Mouse (Mus musculus) embryonic facial prominence, embryonic 15.5 days (tissue): Measurements from ENCODE around the gene Krtap1-5. TPM values are rescaled to one million over a fixed set of nuclear protein-coding genes. Genes with fewer than 3 reads are reported as not detected.

Source experiments
- ATAC-seq: fragments of 200-750 bp; cut with Nextera tagmentation; 2 replicates; pipeline ENCODE4 v1.8.0; 2017; ENCODE audit warnings: low read depth, moderate TSS enrichment; ENCODE audit not compliant: insufficient number of reproducible peaks, low FRiP score, low TSS enrichment
- H3K27ac ChIP-seq: fragments of 300-500 bp; sonication (generic); replicated peaks from 2 replicates; pipeline ENCODE4 v1.5.1; 2015; ENCODE audit warnings: mild to moderate bottlenecking, inconsistent platforms
- H3K27me3 ChIP-seq: fragments of 300-500 bp; sonication (generic); 2 replicates; pipeline ENCODE4 v1.6.1; 2015; ENCODE audit warnings: inconsistent platforms
- H3K36me3 ChIP-seq: fragments of 300-500 bp; sonication (generic); 2 replicates; pipeline ENCODE4 v1.6.1; 2015; ENCODE audit warnings: mild to moderate bottlenecking, inconsistent platforms
- H3K4me1 ChIP-seq: fragments of 300-500 bp; sonication (generic); 2 replicates; pipeline ENCODE4 v1.6.1; 2015; ENCODE audit warnings: inconsistent platforms
- H3K4me2 ChIP-seq: fragments of 300-500 bp; sonication (generic); replicated peaks from 2 replicates; pipeline ENCODE4 v1.6.1; 2015; ENCODE audit warnings: mild to moderate bottlenecking, inconsistent platforms
- H3K4me3 ChIP-seq: fragments of 300-500 bp; sonication (generic); replicated peaks from 2 replicates; pipeline ENCODE4 v1.5.1; 2015; ENCODE audit warnings: mild to moderate bottlenecking, inconsistent platforms
- H3K9ac ChIP-seq: fragments of 300-500 bp; sonication (generic); 2 replicates; pipeline ENCODE4 v1.6.1; 2015; ENCODE audit warnings: inconsistent platforms
- H3K9me3 ChIP-seq: fragments of 300-500 bp; sonication (generic); replicated peaks from 2 replicates; pipeline ENCODE4 v1.6.1; 2016; ENCODE audit warnings: inconsistent platforms
- WGBS: fragments of 180-500 bp; shearing (Covaris S2); methylation state at CpG from one replicate; pipeline ENCODE4 v1.1.7; 2015; 5-methylcytosine and 5-hydroxymethylcytosine counted together
- polyA plus RNA-seq: library from polyadenylated mRNA; unstranded; fragments of >200 nt; fragmentation: Nextera tagmentation; extraction: Ambion mirVana; gene quantifications from 2 replicates; pipeline ENCODE4 v1.2.1, GENCODE M21; 2015

Gene Krtap1-5
- polyA plus RNA-seq, 1 experiment from 2014 or later, result 3.7 TPM

DNA sequence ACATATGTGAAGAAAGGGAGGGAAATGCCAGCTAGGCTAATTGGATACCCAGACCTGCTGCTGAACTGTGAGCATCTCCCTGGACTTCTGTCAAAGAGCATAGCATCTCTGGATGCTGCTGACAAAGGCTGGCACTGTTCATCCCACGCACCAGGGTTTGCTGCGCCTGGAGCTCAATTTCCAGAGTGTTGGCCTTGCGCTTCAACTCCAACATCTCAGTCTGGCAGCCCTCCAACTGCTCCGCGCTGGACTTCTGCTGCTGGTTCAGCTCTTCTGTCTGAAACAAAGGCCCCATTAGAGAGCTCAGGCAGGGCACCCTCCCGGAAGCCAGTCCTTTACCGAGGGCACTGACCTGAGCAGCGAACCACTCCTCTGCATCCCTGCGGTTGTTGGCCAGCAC is 41.1 kb downstream of the Krtap1-5 start:
- H3K4me3 ChIP-seq, result no peak overlapping the region
- no peak for ATAC-seq
- no peaks in the 10 kb centered on the region for H3K4me1 ChIP-seq
- WGBS, result 47% methylated on average over 9 of the region's 9 CpGs
- H3K36me3 ChIP-seq, result no peaks in the 10 kb centered on the region
- no peaks in the 10 kb centered on the region for H3K27me3 ChIP-seq
- no peak overlapping the region for H3K4me2 ChIP-seq
- no peak overlapping the region for H3K27ac ChIP-seq
- H3K9ac ChIP-seq, result no peak overlapping the region
- no peaks in the 10 kb centered on the region for H3K9me3 ChIP-seq

Other genes starting within 250 kb of the Krtap1-5 start
- gene Krt26, start 243.1 kb downstream of the Krtap1-5 start, polyA plus RNA-seq, result 1.6 and 1.7 TPM in 2 replicates
- 44.9 and 72.2 TPM in 2 replicates for gene Krt27, start 229.9 kb downstream of the Krtap1-5 start, polyA plus RNA-seq
- 19.5 and 36.8 TPM in 2 replicates for gene Krt28, start 206.1 kb downstream of the Krtap1-5 start, polyA plus RNA-seq
- 506 and 568 TPM in 2 replicates for gene Krt10, start 191.7 kb downstream of the Krtap1-5 start, polyA plus RNA-seq
- gene Krt12, start 158.8 kb downstream of the Krtap1-5 start, polyA plus RNA-seq, result 0.24 and 0.88 TPM in 2 replicates
- 0.55 and 0.58 TPM in 2 replicates for gene Krt20, start 142.9 kb downstream of the Krtap1-5 start, polyA plus RNA-seq
- 37.0 and 46.2 TPM in 2 replicates for gene Krt23, start 87.9 kb downstream of the Krtap1-5 start, polyA plus RNA-seq
- gene Krt39, start 59.7 kb downstream of the Krtap1-5 start, polyA plus RNA-seq, result 0.16 and 0.35 TPM in 2 replicates
- gene Krt40, start 37.9 kb downstream of the Krtap1-5 start, polyA plus RNA-seq, result 0.81 and 1.5 TPM in 2 replicates
- gene Krtap3-3, start 30.2 kb downstream of the Krtap1-5 start, polyA plus RNA-seq, result 9.5 and 12.3 TPM in 2 replicates
- 2.8 and 2.9 TPM in 2 replicates for gene Krtap3-2, start 24.2 kb downstream of the Krtap1-5 start, polyA plus RNA-seq
- 1.2 TPM in 1 of 2 replicates, not detected in the other for gene Gm11939, start 21.6 kb downstream of the Krtap1-5 start, polyA plus RNA-seq
- gene Krtap3-1, start 14.4 kb downstream of the Krtap1-5 start, polyA plus RNA-seq, result 5.7 and 13.1 TPM in 2 replicates
- 2.0 and 2.2 TPM in 2 replicates for gene Krtap1-4, start 2.6 kb upstream of the Krtap1-5 start, polyA plus RNA-seq
- 1.5 and 2.0 TPM in 2 replicates for gene Krtap1-3, start 10.3 kb upstream of the Krtap1-5 start, polyA plus RNA-seq
- gene Krtap9-3, start 17.1 kb upstream of the Krtap1-5 start, polyA plus RNA-seq, result 2.8 and 5.7 TPM in 2 replicates
- 4.5 and 7.3 TPM in 2 replicates for gene Gm11938, start 22.3 kb upstream of the Krtap1-5 start, polyA plus RNA-seq
- 4.7 and 7.0 TPM in 2 replicates for gene Gm11937, start 29.2 kb upstream of the Krtap1-5 start, polyA plus RNA-seq
- gene Krtap2-4, start 33.8 kb upstream of the Krtap1-5 start, polyA plus RNA-seq, result 2.0 and 4.2 TPM in 2 replicates
- 3.9 and 5.1 TPM in 2 replicates for gene Gm11562, start 39.4 kb upstream of the Krtap1-5 start, polyA plus RNA-seq
- 1.7 and 2.2 TPM in 2 replicates for gene Krtap4-1, start 47.2 kb upstream of the Krtap1-5 start, polyA plus RNA-seq
- 1.6 and 3.2 TPM in 2 replicates for gene Krtap4-2, start 54.1 kb upstream of the Krtap1-5 start, polyA plus RNA-seq
- gene Krtap4-7, start 63.1 kb upstream of the Krtap1-5 start, polyA plus RNA-seq, result 2.0 and 2.3 TPM in 2 replicates
- gene Gm11555, start 69.2 kb upstream of the Krtap1-5 start, polyA plus RNA-seq, result 1.2 and 1.8 TPM in 2 replicates
- 0.77 and 1.0 TPM in 2 replicates for gene Gm11563, start 77.9 kb upstream of the Krtap1-5 start, polyA plus RNA-seq
- gene Krtap4-6, start 84.9 kb upstream of the Krtap1-5 start, polyA plus RNA-seq, result 1.1 and 1.3 TPM in 2 replicates
- not detected in 2 replicates for gene Gm14190, start 109.7 kb upstream of the Krtap1-5 start, polyA plus RNA-seq
- not detected in 2 replicates for gene Gm14180, start 153.3 kb upstream of the Krtap1-5 start, polyA plus RNA-seq
- gene Gm11595, start 191.9 kb upstream of the Krtap1-5 start, polyA plus RNA-seq, result 1.0 and 1.9 TPM in 2 replicates
- gene Krtap4-8, start 199.7 kb upstream of the Krtap1-5 start, polyA plus RNA-seq, result 0.98 and 0.99 TPM in 2 replicates
- gene Krtap4-9, start 204.2 kb upstream of the Krtap1-5 start, polyA plus RNA-seq, result 1.00 and 1.1 TPM in 2 replicates
- 0.15 and 0.51 TPM in 2 replicates for gene Gm11596, start 212.5 kb upstream of the Krtap1-5 start, polyA plus RNA-seq
- not detected in 2 replicates for gene Gm11569, start 217.9 kb upstream of the Krtap1-5 start, polyA plus RNA-seq
- gene Gm11554, start 223.4 kb upstream of the Krtap1-5 start, polyA plus RNA-seq, result 0.33 TPM in 1 of 2 replicates, not detected in the other
- gene Krtap4-13, start 228.9 kb upstream of the Krtap1-5 start, polyA plus RNA-seq, result 0.45 and 0.50 TPM in 2 replicates
- 0.53 and 0.61 TPM in 2 replicates for gene Gm11564, start 234.7 kb upstream of the Krtap1-5 start, polyA plus RNA-seq